Mouse (Mus musculus) cerebellum, adult 2 months (tissue): ENCODE results near the gene Grhl3. TPM values are rescaled to one million over a fixed set of nuclear protein-coding genes. Genes with fewer than 3 reads are reported as not detected.

ENCODE experiments used
- DNase-seq, 2 experiments: peaks; one replicate each; pipeline ENCODE4 v3.0.0; 2021
- H3K27ac ChIP-seq: fragments of 200-500 bp; 2 replicates; pipeline ENCODE4 v1.5.1; 2012; ENCODE audit warnings: low read length, control low read depth, inconsistent platforms; ENCODE audit not compliant: insufficient read depth
- H3K27me3 ChIP-seq: fragments of 200-500 bp; 2 replicates; pipeline ENCODE4 v1.6.1; 2012; ENCODE audit warnings: inconsistent platforms, mild to moderate bottlenecking, low read length, moderate library complexity; ENCODE audit not compliant: control insufficient read depth, insufficient read depth
- H3K4me1 ChIP-seq: fragments of 200-500 bp; 2 replicates; pipeline ENCODE4 v1.6.1; 2011; ENCODE audit warnings: low read length; ENCODE audit not compliant: control insufficient read depth, insufficient read depth
- H3K4me3 ChIP-seq: fragments of 200-500 bp; replicated peaks from 2 replicates; pipeline ENCODE3; 2011; ENCODE audit warnings: mild to moderate bottlenecking, low read depth, low read length, control low read depth; ENCODE audit not compliant: insufficient read depth
- CTCF ChIP-seq: fragments of 200-500 bp; IDR thresholded peaks from 2 replicates; pipeline ENCODE4 v1.5.1; 2011; ENCODE audit warnings: low read depth, mild to moderate bottlenecking, control low read depth, low read length, moderate library complexity, borderline replicate concordance; ENCODE audit not compliant: insufficient read depth
- POLR2A ChIP-seq: fragments of 200-500 bp; IDR thresholded peaks from 2 replicates; pipeline ENCODE4 v1.6.1; 2011; ENCODE audit warnings: low read length, control low read depth, borderline replicate concordance; ENCODE audit not compliant: insufficient read depth
- WGBS: fragments of 180-500 bp; shearing (Covaris S2); methylation state at CpG from one replicate; pipeline ENCODE4 v1.1.7; 2018; 5-methylcytosine and 5-hydroxymethylcytosine counted together
- polyA plus RNA-seq: library from polyadenylated mRNA; depleted of rRNA; stranded (reverse); fragments of >200 nt; gene quantifications from 2 replicates; pipeline ENCODE4 v1.2.3, GENCODE M21; 2012

The Grhl3 gene
- polyA plus RNA-seq, 1 experiment = 0.29 TPM

DNA sequence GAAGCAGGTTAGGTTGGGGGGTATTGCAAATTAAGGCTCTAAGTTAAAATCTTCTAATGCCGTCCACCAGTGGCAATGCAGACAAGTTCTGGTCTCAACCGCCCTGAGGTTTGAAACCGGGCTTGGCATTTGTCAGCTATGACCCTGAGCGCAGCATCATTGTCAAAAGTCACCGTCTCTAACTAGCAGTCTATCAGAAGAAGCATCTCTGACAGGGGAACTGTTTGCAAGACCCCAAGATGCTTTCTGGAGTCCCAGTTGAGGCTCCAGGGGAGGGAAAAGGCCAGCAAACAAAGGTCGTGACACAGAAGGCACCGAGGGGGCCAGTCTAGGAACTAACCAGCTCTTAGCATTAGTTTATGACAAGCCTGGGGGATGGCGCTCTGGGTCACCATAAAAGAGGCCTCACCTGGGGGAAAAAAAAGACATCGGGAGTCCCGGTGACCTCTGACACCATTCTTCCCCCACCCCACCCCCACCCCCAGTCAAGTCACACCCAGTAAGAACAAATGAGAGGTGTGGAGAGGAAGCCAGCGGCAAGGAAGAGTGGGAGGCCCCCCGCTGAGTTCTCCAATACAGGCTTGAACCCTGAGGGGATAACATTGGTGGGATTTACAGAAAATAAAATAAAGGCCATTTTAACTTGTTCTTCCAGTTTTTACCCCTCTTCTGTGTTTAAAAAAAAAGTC lies 7.9 kb upstream of the Grhl3 start:
- no peak for DNase-seq
- no peak overlapping the region for H3K27ac ChIP-seq
- no peaks in the 10 kb centered on the region for H3K4me1 ChIP-seq
- H3K4me3 ChIP-seq = no peak overlapping the region
- no peaks in the 10 kb centered on the region; the same call in 1 of the 2 replicates for H3K27me3 ChIP-seq
- WGBS = 51% methylated on average over 12 of the region's 12 CpGs
- TF ChIP-seq CTCF (no peak), POLR2A (no peak)

DNA sequence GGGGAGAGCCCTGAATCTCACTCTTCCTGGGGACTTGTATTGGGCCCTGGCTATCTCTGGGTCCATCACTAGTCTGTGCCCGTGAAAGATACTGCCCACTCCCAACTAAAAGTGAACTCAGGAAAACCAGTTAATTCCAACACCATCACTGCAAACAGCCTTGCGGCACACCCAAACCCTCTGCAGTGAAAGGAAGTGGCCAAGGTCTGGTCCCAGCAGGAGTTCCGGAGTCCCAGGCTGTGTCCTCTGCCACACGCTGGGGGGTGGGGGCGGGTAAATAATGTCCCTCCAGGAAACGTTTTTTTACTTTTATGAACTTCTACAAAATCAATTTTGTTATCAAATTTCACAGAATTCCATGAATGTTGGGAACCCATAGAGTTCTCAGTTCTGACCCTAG lies 6.3 kb upstream of the Grhl3 start:
- no peak for DNase-seq
- H3K4me3 ChIP-seq = no peak overlapping the region
- WGBS = 57% methylated on average over 6 of the region's 6 CpGs
- no peaks in the 10 kb centered on the region for H3K4me1 ChIP-seq
- no peak overlapping the region for H3K27ac ChIP-seq
- no peaks in the 10 kb centered on the region; the same call in 1 of the 2 replicates for H3K27me3 ChIP-seq
- TF ChIP-seq POLR2A (no peak), CTCF (no peak)

DNA sequence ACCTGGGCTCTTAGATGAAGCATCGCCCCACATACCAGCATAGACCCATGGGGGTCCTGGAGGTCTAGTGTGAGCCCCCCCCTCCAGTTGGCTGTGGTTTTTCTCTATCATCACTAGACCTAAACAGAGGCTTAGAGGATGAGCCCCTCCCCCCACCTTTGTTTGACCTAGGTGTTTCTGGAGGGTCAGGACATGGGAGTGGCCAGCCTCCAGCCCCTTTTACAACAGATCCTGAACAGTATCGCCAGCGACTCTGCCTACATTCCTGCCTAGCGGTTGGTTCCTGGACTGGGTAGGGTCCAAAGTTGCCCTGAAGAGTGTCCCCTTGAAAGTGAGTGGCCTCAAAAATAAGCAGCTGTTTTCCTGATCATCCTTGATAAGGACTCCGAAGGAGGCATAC lies 5.1 kb upstream of the Grhl3 start:
- TF ChIP-seq CTCF = no peak
- no peak for TF ChIP-seq POLR2A
- H3K27ac ChIP-seq = no peak overlapping the region

DNA sequence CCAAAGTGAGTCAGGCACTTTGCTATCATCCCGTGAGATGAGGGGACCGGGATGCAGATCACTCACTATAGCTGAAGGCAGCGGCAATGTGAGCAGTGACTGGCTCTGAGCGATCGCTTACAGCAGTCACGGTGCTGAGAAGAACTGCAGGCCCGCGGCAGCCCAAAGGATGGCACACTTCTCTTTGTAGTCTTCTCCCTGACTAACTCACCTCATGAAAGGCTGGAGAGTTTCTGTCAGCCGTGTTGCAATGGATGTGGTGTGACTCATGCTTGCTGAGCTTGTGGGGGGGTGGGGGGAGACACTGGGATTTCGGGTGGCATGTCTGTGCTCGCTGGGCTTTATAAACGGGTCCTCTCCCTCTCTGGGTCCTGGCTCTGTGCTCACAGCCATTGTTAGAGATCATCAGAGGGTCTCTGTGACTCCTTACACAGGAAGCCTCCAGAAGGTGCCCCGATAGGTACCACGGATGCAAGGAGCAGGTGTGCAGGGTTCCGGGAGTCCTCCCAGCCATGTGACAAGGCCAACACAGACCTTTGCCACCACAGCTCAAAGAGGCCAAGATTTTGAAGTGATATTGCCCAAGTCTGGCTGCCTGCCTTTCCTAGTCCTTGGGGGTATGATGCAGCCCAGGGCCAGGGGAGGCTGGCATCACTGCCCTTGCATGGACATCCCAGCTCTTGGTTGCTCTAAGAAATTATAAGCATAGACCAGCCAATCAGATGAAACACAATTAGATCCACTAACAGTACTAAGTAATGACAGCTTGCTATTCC lies 2.1 kb upstream of the Grhl3 start:
- 74% methylated on average over 15 of the region's 15 CpGs for WGBS
- Histone ChIP-seq H3K27me3 (peaks cover 1% of the 10 kb centered on the region; the same call in 1 of the 2 replicates), H3K4me3 (no peak overlapping the region), H3K4me1 (peaks cover 3% of the 10 kb centered on the region; the same call in 1 of the 2 replicates), H3K27ac (no peak overlapping the region)
- TF ChIP-seq POLR2A = no peak
- no peak for TF ChIP-seq CTCF
- DNase-seq = no peak

More for the DNA sequence above, 5.1 kb upstream of the Grhl3 start:
- Histone ChIP-seq H3K27me3 (peaks cover 1% of the 10 kb centered on the region; the same call in 1 of the 2 replicates), H3K4me3 (no peak overlapping the region), H3K4me1 (no peaks in the 10 kb centered on the region)
- no peak for DNase-seq
- WGBS = 85% methylated on average over 5 of the region's 5 CpGs

DNA sequence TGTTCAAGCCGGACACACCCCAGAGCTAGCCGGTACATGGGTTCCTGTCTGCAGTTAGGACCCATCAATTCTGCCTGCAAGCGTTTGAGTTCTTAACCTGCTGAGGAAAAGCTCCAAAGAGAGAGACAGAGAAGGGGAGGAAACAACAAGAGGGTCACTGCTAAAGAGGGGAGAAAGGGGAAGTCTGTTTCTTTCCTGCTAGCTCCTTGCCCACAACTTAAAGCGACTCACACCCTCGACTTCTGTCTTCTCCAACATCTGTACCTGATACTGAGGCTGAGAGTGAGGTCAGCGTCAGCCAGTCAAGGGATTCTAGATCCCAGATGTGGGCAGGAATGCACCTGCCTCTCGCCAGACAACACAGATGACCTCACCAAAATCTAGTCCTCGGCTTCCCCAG lies 1.2 kb downstream of the Grhl3 start:
- H3K27ac ChIP-seq = no peak overlapping the region
- H3K4me1 ChIP-seq = peaks cover 3% of the 10 kb centered on the region; the same call in 1 of the 2 replicates
- WGBS = 76% methylated on average over 8 of the region's 8 CpGs
- H3K27me3 ChIP-seq = peaks cover 3% of the 10 kb centered on the region; the same call in 1 of the 2 replicates
- TF ChIP-seq CTCF (no peak), POLR2A (no peak)
- no peak overlapping the region for H3K4me3 ChIP-seq
- no peak for DNase-seq

DNA sequence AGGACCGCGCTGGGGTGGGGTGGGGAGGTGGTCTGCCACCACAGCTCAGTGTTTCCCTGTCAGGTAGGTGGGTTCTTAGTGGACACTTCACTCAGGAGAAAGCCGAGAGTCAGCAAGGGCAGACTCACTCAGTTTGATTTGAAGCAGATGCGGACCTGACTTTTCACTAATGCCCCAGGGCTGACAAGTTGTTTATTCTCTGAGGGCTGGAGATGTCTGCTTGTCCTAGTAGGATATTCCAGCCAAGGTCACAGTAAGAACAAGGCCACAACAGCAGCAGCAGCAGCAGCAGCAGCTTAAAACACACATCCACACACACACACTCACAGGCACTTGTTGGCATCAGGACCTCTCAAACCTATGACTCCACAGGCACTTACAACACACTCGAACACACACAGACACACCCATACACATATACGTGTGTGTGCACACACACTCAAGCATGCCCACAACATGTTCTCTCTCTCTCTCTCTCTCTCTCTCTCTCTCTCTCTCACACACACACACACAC lies 2.3 kb downstream of the Grhl3 start:
- H3K4me3 ChIP-seq = no peak overlapping the region
- peaks cover 3% of the 10 kb centered on the region; the same call in 1 of the 2 replicates for H3K4me1 ChIP-seq
- no peak overlapping the region for H3K27ac ChIP-seq
- H3K27me3 ChIP-seq = peaks cover 3% of the 10 kb centered on the region; the same call in 1 of the 2 replicates
- TF ChIP-seq POLR2A = no peak
- TF ChIP-seq CTCF = no peak
- WGBS = 84% methylated on average over 6 of the region's 6 CpGs
- DNase-seq = no peak

DNA sequence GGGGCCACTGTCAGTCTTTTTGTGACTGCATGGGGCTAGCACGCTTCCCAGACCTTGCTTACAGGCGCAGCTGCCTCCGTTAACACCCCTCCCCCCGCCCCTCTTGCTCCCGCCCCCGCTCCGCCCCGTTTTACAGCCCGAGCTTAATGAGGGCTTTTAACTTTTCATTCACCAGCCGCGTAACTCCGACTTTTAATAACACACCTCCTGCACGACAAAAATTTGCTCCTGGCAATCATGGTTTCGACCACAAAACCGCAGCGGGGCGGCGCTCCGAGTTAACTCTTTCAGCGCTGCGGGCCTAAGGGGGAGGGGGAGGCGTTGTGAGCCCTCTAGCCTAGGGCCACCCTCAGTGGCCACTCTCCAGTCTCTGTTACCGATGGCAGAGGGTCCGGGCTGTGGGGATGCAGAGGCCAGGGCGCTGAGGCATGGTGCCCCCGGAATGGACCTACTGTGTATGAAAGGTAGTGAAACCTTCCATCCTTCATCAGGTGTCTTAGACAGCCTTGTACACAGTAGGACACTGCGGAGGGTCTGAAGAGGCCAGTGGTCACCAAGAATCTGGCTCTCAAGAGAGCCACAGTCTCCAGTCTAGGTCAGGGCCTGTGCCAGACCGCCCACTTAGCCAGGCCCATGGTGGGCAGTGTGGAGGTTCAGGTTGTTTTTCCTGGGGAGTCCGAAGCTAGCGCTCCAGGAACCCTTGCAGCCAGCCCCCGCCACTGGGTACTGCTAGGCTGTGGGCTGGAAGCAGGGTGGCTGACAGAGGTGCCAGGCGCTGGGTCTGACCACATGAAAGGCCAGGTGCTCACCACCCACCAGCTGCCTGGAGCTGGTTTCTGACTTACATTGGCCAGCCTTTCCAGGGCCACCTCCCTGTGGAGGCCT lies 3.0 kb downstream of the Grhl3 start:
- TF ChIP-seq CTCF = no peak
- no peak for TF ChIP-seq POLR2A
- whole genome bisulfite sequencing = 18% methylated on average over 32 of the region's 32 CpGs
- H3K4me1 ChIP-seq = peaks cover 3% of the 10 kb centered on the region; the same call in 1 of the 2 replicates
- H3K27ac ChIP-seq = no peak overlapping the region
- no peak for DNase-seq
- no peak overlapping the region for H3K4me3 ChIP-seq
- peaks cover 3% of the 10 kb centered on the region; the same call in 1 of the 2 replicates for H3K27me3 ChIP-seq
